In genomic region chr9:72437822-72438701, GRCm38 (mm10) we compare ENCODE assay signal across 8 mouse cellular contexts. TPM values are rescaled to one million over a fixed set of nuclear protein-coding genes. Genes with fewer than 3 reads are reported as not detected.
DNase-seq lines count a peak whose midpoint lies in the region; ATAC-seq lines count a peak whose summit lies in the region.

Mns1 (plus strand) TSS chr9:72438011.

- ATAC-seq in megakaryocyte progenitor cell, adult 5-6 weeks (replicated peaks; ENCODE audit: poor library complexity) = peak; percentile 84

- DNase-seq in adipocyte (ENCODE audit: low spot score) = peak; percentile 94
- DNase-seq in embryo, embryonic 10 days (ENCODE audit: low spot score) = peak; percentile 99
- DNase-seq in gastrocnemius, postnatal 10 days = peak; percentile 90
- peak; percentile 97 for DNase-seq in induced T-regulatory cell, adult 2 months (ENCODE audit: low read depth)
- DNase-seq in left cerebral cortex, adult 9 months (ENCODE audit: low spot score in 2 of 2) = peak; percentile 76 to 94
- peak; percentile 93 for DNase-seq in right cerebral cortex, postnatal 14 days
- peak; percentile 89 to 94 for DNase-seq in urinary bladder, postnatal 36 days (ENCODE audit: low spot score in 2 of 2)

RNA-seq across cellular contexts. Expression of gene Mns1, which starts in this region (rescaled TPM):
- 1 to 10 TPM; 1.1 to 1.7 TPM for total RNA-seq in gastrocnemius, postnatal 10 days (2021)
- total RNA-seq in megakaryocyte progenitor cell, adult 5-6 weeks (2015) = 59.4 and 83.2 TPM in 2 replicates
- total RNA-seq in megakaryocyte progenitor cell, adult 5-6 weeks (2017) = 89.7 and 128 TPM in 2 replicates

Comparison
In these comparisons a context has a peak if more than half of its experiments do, and no peak if none do; other contexts are left out.
1. Peak in every context shown above with its lines: DNase-seq and ATAC-seq.
2. RNA of gene Mns1 (total RNA-seq): 59.4 to 128 TPM in megakaryocyte progenitor cell, adult 5-6 weeks; 1.1 to 1.7 TPM in gastrocnemius, postnatal 10 days; every median in the first group is over 10 times any median in the second.